Mouse (Mus musculus) heart, embryonic 15.5 days (tissue): ENCODE data around the gene Sars2. TPM values are rescaled to one million over a fixed set of nuclear protein-coding genes. Genes with fewer than 3 reads are reported as not detected.
"Not testable (repeated sequence)": the region's sequence is repeated elsewhere in the genome, so short reads cannot be mapped to it uniquely, and the experiment has no call there.

Source experiments
- ATAC-seq: fragments of 200-750 bp; cut with Nextera tagmentation; replicated peaks from 2 replicates; pipeline ENCODE4 v1.8.0; 2017; ENCODE audit warnings: low read depth, moderate TSS enrichment; ENCODE audit not compliant: insufficient number of reproducible peaks, insufficient read depth, low FRiP score
- H3K27ac ChIP-seq: fragments of 300-500 bp; sonication (generic); 2 replicates; pipeline ENCODE4 v1.5.1; 2015; ENCODE audit warnings: mild to moderate bottlenecking, inconsistent platforms
- H3K27me3 ChIP-seq: fragments of 300-500 bp; sonication (generic); 2 replicates; pipeline ENCODE4 v1.6.1; 2015; ENCODE audit warnings: inconsistent platforms
- H3K36me3 ChIP-seq: fragments of 300-500 bp; sonication (generic); 2 replicates; pipeline ENCODE4 v1.6.1; 2015; ENCODE audit warnings: mild to moderate bottlenecking, inconsistent platforms
- H3K4me1 ChIP-seq: fragments of 300-500 bp; sonication (generic); replicated peaks from 2 replicates; pipeline ENCODE4 v1.6.1; 2015; ENCODE audit warnings: inconsistent platforms
- H3K4me2 ChIP-seq: fragments of 300-500 bp; sonication (generic); 2 replicates; pipeline ENCODE4 v1.6.1; 2015; ENCODE audit warnings: inconsistent platforms, mild to moderate bottlenecking, moderate library complexity
- H3K4me3 ChIP-seq: fragments of 300-500 bp; sonication (generic); 2 replicates; pipeline ENCODE4 v1.5.1; 2015; ENCODE audit warnings: mild to moderate bottlenecking, inconsistent platforms
- H3K9ac ChIP-seq: fragments of 300-500 bp; sonication (generic); 2 replicates; pipeline ENCODE4 v1.6.1; 2015; ENCODE audit warnings: mild to moderate bottlenecking, inconsistent platforms
- H3K9me3 ChIP-seq: fragments of 300-500 bp; sonication (generic); replicated peaks from 2 replicates; pipeline ENCODE4 v1.6.1; 2016; ENCODE audit warnings: inconsistent platforms
- WGBS: fragments of 180-500 bp; shearing (Covaris S2); methylation state at CpG from one replicate; pipeline ENCODE4 v1.1.7; 2015; ENCODE audit warnings: mixed read lengths; 5-methylcytosine and 5-hydroxymethylcytosine counted together
- polyA plus RNA-seq: library from polyadenylated mRNA; unstranded; fragments of >200 nt; fragmentation: Nextera tagmentation; extraction: Ambion mirVana; gene quantifications from 2 replicates; pipeline ENCODE4 v1.2.1, GENCODE M21; 2015

Gene Sars2
- polyA plus RNA-seq, result 16.8 and 20.6 TPM in 2 replicates

DNA sequence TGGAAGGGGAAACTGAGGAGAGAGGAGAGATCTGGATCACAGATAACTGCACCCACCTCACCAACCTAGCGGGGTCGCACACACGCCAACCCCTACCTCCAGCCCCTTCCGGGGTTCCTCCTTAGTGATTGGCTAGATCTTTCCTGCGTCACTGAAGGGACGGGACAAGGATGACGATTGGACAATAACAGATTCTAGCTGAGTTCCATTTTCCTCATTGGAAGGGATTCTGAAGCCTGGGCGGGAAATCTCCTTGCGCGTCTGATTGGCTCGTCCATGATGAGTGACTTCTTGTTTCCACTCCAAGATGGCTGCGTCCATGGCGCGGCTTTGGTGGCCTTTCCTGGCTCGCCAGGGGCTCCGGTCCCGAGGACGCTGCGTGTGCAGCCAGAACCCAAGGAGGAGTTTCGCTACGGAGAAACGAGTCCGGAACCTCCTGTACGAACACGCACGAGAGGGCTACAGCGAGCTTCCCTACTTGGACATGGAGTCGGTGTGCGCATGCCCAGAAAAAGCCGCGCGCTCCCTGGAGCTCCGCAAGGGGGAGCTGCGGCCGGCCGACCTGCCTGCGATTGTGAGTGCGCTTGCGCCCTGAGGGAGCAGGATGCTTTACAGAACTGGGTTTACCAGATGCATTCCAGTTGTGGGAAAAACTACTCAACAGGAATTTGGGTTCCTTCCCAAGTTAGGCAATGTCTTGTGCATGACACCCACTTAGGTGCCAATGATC lies at the start of gene Sars2, which contains the start of gene Mrps12:
Gene Sars2, plus strand, starts transcription at position 284 of the 730 bp plus-strand sequence.
Gene Mrps12, minus strand, starts transcription at position 112 of the 730 bp plus-strand sequence.
- H3K9me3 ChIP-seq, result no peaks in the 10 kb centered on the region
- under 1% methylated on average over 39 of the region's 39 CpGs for WGBS
- H3K4me2 ChIP-seq, result peak within 1 kb of the TSS; percentile 68
- peak within 1 kb of the TSS; percentile 94 for H3K27ac ChIP-seq
- peaks cover 14% of the 10 kb centered on the region for H3K4me1 ChIP-seq
- no peaks in the 10 kb centered on the region for H3K27me3 ChIP-seq
- ATAC-seq, result peak; percentile 98
- peak within 1 kb of the TSS; percentile 79 for H3K9ac ChIP-seq
- peaks cover 27% of the 10 kb centered on the region for H3K36me3 ChIP-seq
- H3K4me3 ChIP-seq, result peak within 1 kb of the TSS; percentile 82

DNA sequence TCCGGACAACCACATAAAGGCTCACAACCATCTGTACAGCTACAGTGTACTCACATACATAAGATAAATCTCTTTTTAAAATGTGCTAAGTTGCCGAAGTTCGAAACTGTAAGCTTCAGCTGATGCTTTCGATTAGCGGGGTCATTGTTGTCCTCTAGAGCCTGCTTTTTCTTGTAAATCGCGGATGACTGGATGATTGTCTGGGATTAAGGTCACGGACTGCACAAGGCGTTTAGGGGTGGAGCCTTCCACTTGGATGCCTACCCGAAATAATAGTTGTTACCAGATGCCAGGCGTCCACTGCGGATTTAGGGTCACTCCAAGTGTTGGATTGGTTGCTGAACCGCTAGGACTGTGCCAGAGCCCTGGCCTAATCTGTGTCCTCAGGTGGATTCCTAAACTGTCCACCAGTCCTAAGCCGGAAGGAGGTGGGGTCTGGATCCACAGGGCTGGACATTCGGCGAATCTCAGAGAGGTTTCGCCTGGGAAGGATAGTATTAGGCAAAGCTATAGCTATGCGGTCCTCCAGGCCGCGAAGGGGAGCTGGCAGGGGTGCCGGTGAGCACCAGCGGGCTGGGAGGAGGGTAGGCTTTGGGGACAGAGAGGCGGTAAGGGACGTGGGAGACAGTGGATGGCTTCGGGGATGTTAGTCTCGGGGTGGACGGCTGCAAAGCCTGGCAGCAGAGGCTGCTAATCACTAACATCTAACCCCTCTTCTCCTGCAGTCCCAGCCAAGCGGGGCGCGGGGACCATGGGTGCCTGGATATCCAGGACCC lies 49.1 kb upstream of the Sars2 start, which contains the start of gene Fbxo27:
Gene Fbxo27, plus strand, starts transcription at position 305 of the 776 bp plus-strand sequence.
- H3K27me3 ChIP-seq, result peaks cover 20% of the 10 kb centered on the region
- H3K36me3 ChIP-seq, result no peaks in the 10 kb centered on the region
- no peaks in the 10 kb centered on the region for H3K9me3 ChIP-seq
- peak within 1 kb of the TSS; percentile 56 for H3K9ac ChIP-seq
- H3K4me2 ChIP-seq, result peak within 1 kb of the TSS; percentile 96
- H3K27ac ChIP-seq, result no peak within 1 kb of the TSS
- WGBS, result 35% methylated on average over 30 of the region's 30 CpGs
- peaks cover 14% of the 10 kb centered on the region for H3K4me1 ChIP-seq
- ATAC-seq, result peak; percentile 28
- peak within 1 kb of the TSS; percentile 62 for H3K4me3 ChIP-seq

DNA sequence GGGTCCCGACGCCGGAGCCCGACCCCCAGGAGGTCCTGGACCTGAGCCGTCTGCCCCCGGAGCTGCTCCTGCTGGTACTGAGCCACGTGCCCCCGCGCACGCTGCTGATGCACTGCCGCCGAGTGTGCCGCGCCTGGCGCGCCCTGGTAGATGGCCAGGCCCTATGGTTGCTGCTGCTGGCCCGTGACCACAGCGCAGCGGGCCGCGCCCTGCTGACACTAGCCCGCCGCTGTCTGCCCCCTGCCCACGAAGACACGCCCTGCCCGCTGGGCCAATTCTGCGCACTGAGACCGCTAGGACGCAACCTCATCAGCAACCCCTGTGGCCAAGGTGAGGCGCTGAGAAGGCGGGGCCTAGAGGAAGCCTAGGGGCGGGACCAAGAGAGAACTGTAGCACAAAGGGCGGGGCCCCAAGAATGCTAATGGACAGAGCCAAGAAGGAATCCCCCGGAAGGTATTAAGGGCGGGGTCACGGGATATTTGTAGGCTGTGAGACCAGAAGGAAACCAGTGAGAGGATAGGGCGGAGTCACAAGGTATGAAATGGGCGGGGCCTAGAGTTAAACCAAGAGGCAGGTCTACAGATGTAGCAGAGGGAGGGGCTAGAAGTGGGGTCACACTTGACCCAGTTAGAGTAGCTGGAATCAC lies 48.3 kb upstream of the Sars2 start:
- Histone ChIP-seq H3K4me2 (peak overlapping the region; percentile 96), H3K27ac (no peak overlapping the region), H3K27me3 (peaks cover 20% of the 10 kb centered on the region), H3K36me3 (no peaks in the 10 kb centered on the region), H3K9ac (peak overlapping the region; percentile 56), H3K4me3 (peak overlapping the region; percentile 62), H3K9me3 (no peaks in the 10 kb centered on the region), H3K4me1 (peaks cover 14% of the 10 kb centered on the region)
- whole genome bisulfite sequencing, result 3% methylated on average over 38 of the region's 38 CpGs
- peak; percentile 71 for ATAC-seq

GRCm38 (mm10) chr7:28694423-28694822 lies 47.4 kb upstream of the Sars2 start:
- H3K4me1 ChIP-seq, result peaks cover 14% of the 10 kb centered on the region
- no peaks in the 10 kb centered on the region for H3K36me3 ChIP-seq
- no peak for ATAC-seq
- H3K27me3 ChIP-seq, result peaks cover 20% of the 10 kb centered on the region
- WGBS, result 14% methylated on average over 14 of the region's 14 CpGs
- no peak overlapping the region for H3K9ac ChIP-seq
- H3K4me3 ChIP-seq, result peak overlapping the region; percentile 10; the same call in 1 of the 2 replicates
- H3K9me3 ChIP-seq, result no peaks in the 10 kb centered on the region
- no peak overlapping the region for H3K27ac ChIP-seq
- H3K4me2 ChIP-seq, result peak overlapping the region; percentile 9; the same call in 1 of the 2 replicates

DNA sequence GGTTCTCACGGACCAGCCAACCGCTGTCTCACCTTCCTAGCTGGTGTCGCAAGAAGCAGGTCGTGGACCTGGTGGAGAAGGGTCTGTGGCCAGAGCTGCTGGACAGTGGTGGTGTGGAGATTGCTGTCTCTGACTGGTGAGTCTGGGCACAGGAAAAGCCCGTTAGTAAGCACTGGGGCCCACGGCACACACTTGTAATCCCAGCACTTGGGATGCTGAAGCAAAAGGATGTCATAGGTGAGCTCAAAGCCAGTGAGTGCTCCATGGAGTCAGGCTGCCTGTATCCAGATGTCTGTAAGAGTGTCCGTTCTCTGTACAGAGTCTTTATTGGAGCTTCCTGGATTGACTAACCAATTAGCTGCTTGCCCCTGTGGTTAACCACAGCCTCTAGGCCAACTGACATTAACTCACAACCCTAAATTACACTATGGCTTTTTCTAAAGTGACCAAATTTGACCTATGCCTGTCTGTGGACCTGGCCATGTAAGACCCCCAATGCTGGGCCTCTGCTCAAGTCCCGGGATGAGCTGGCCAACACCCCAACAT lies 46.8 kb upstream of the Sars2 start:
- WGBS, result 57% methylated on average over 8 of the region's 8 CpGs
- H3K4me1 ChIP-seq, result peaks cover 14% of the 10 kb centered on the region
- H3K9ac ChIP-seq, result no peak overlapping the region
- no peak overlapping the region for H3K4me3 ChIP-seq
- H3K36me3 ChIP-seq, result no peaks in the 10 kb centered on the region
- peaks cover 20% of the 10 kb centered on the region for H3K27me3 ChIP-seq
- no peak overlapping the region for H3K4me2 ChIP-seq
- ATAC-seq, result no peak
- no peak overlapping the region for H3K27ac ChIP-seq
- H3K9me3 ChIP-seq, result no peaks in the 10 kb centered on the region

DNA sequence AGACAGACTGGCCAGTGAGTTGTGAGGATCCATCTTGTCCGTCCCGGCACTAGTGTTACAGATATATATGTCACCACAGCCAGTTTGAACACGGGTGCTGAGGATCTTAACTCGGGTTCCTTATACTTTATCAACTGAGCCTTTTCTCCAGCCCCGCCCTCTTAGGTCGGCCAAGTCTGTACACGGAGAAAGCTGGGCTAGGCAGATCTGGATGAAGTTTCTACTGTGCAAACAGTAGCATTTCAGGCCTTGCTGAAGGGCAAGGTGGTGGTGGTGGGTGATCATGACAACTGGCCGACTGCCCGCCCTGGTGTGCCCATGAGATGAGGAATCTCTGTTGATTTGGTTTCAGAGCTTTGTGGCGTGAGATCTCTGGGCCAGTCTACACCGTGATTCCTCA lies 44.5 kb upstream of the Sars2 start:
- Histone ChIP-seq H3K9ac (no peak overlapping the region), H3K9me3 (no peaks in the 10 kb centered on the region), H3K36me3 (no peaks in the 10 kb centered on the region), H3K4me3 (no peak overlapping the region), H3K27me3 (peaks cover 20% of the 10 kb centered on the region), H3K4me2 (no peak overlapping the region), H3K27ac (no peak overlapping the region), H3K4me1 (peaks cover 14% of the 10 kb centered on the region)
- no peak for ATAC-seq
- WGBS, result 82% methylated on average over 11 of the region's 11 CpGs

DNA sequence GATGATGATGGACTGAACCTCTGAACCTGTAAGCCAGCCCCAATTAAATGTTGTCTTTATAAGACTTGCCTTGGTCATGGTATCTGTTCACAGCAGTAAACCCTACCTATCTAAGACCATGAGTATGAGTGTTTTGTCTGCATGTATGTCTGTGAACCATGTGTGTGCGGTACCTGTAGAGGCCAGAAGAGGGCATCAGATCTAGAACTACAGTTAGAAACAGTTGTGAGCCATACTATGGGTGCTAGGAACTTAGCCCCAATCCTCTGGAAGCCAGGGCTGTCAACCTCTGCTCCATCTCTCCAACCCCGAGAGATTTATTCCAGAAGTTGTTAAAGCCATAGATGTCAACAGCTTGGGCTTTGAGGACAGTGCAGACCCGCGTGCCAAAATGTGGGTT lies 41.5 kb upstream of the Sars2 start:
- Histone ChIP-seq H3K27me3 (no peaks in the 10 kb centered on the region), H3K9me3 (no peaks in the 10 kb centered on the region), H3K4me1 (no peaks in the 10 kb centered on the region), H3K4me3 (no peak overlapping the region), H3K9ac (no peak overlapping the region), H3K27ac (no peak overlapping the region), H3K4me2 (no peak overlapping the region), H3K36me3 (no peaks in the 10 kb centered on the region)
- 89% methylated on average over 4 of the region's 4 CpGs for WGBS
- no peak for ATAC-seq

- H3K27me3 ChIP-seq, H3K9ac ChIP-seq, H3K4me2 ChIP-seq, H3K27ac ChIP-seq, H3K4me3 ChIP-seq, ATAC-seq, H3K4me1 ChIP-seq, H3K36me3 ChIP-seq, H3K9me3 ChIP-seq: not testable (repeated sequence)
- 94% methylated on average over 12 of the region's 12 CpGs for WGBS
These were observed 40.5 kb upstream of the Sars2 start for GRCm38 (mm10) chr7:28701306-28701705.

GRCm38 (mm10) chr7:28702601-28703143 lies 39.1 kb upstream of the Sars2 start:
- 0 out of 2 replicates have a peak, but pooled peaks cover 2% of the 10 kb centered on the region for H3K4me1 ChIP-seq
- no peaks in the 10 kb centered on the region for H3K9me3 ChIP-seq
- H3K9ac ChIP-seq, result no peak overlapping the region
- WGBS, result 58% methylated on average over 9 of the region's 9 CpGs
- H3K4me2 ChIP-seq, result no peak overlapping the region
- H3K27me3 ChIP-seq, result no peaks in the 10 kb centered on the region
- no peak for ATAC-seq
- no peak overlapping the region for H3K4me3 ChIP-seq
- H3K27ac ChIP-seq, result no peak overlapping the region
- H3K36me3 ChIP-seq, result no peaks in the 10 kb centered on the region

DNA sequence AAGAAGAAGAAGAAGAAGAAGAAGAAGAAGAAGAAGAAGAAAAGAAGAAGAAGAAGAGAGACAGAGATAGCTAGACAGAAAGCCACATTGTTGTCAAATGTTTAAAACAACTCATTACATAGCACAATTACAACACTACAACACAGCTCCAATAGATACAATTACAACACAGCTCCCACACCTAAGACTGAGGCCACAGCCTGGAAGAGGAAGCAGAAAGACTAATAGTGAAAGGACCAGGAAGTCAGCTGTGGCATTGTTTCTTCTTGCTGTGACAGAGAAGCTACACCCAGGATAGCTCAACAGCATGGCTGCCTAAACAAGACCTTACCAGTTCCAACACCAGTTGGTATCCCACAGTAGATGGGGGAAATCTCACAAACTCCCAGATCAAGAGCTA lies 32.3 kb upstream of the Sars2 start:
- ATAC-seq, result no peak

DNA sequence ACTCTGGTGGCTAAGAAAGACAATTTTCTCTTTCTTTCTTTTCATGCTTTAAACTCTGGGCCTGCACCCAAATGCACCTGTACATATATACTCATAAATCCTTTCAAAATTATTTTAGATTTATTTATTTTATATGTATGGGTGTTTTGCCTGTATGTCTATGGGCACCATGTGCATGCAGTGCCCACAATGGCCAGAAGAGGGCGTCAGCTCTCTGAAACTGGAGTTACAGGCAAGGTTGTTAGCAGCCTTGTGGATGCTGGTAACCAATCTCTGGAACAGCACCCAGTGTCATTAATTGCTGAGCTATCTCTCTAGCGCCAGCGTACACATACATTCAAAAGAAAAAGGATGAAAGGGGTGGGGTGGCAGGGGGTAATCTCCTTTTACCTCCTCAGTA lies 30.8 kb upstream of the Sars2 start:
- Histone ChIP-seq H3K9me3 (no peaks in the 10 kb centered on the region), H3K27ac (no peak overlapping the region), H3K27me3 (no peaks in the 10 kb centered on the region), H3K4me1 (peaks cover 11% of the 10 kb centered on the region), H3K36me3 (no peaks in the 10 kb centered on the region), H3K4me2 (no peak overlapping the region), H3K9ac (no peak overlapping the region), H3K4me3 (no peak overlapping the region)
- ATAC-seq, result no peak
- WGBS, result 62% methylated on average over 3 of the region's 3 CpGs

More for the DNA sequence above, 32.3 kb upstream of the Sars2 start:
- Histone ChIP-seq H3K4me3 (no peak overlapping the region), H3K36me3 (no peaks in the 10 kb centered on the region), H3K27ac (no peak overlapping the region), H3K9ac (no peak overlapping the region), H3K4me1 (peaks cover 4% of the 10 kb centered on the region), H3K4me2 (no peak overlapping the region), H3K9me3 (no peaks in the 10 kb centered on the region), H3K27me3 (no peaks in the 10 kb centered on the region)
